Mouse (Mus musculus) ES-Bruce4 (cell line): ENCODE data around the gene Eng. TPM values are rescaled to one million over a fixed set of nuclear protein-coding genes. Genes with fewer than 3 reads are reported as not detected.

ENCODE experiments used
- H3K27ac ChIP-seq: 2 replicates; pipeline ENCODE4 v1.5.1; 2012; ENCODE audit warnings: low read length, inconsistent platforms; ENCODE audit not compliant: insufficient read depth
- H3K27me3 ChIP-seq: 2 replicates; pipeline ENCODE4 v1.6.1; 2012; ENCODE audit warnings: mild to moderate bottlenecking, low read length, inconsistent platforms; ENCODE audit not compliant: control insufficient read depth, poor library complexity, insufficient read depth, severe bottlenecking
- H3K36me3 ChIP-seq: 2 replicates; pipeline ENCODE4 v1.6.1; 2012; ENCODE audit warnings: inconsistent platforms, mild to moderate bottlenecking, low read length, moderate library complexity; ENCODE audit not compliant: control insufficient read depth, poor library complexity, insufficient read depth, severe bottlenecking
- H3K4me1 ChIP-seq: one replicate; pipeline ENCODE4 v1.8.1; 2011; ENCODE audit warnings: low read length; ENCODE audit not compliant: control insufficient read depth, insufficient read depth
- H3K4me3 ChIP-seq: 2 replicates; pipeline ENCODE4 v1.5.1; 2011; ENCODE audit warnings: low read depth, mild to moderate bottlenecking, low read length
- H3K9ac ChIP-seq: 2 replicates; pipeline ENCODE4 v1.6.1; 2012; ENCODE audit warnings: low read depth, mild to moderate bottlenecking, inconsistent platforms; ENCODE audit not compliant: poor library complexity, severe bottlenecking
- H3K9me3 ChIP-seq: replicated peaks from 2 replicates; pipeline ENCODE4 v1.6.1; 2012; ENCODE audit warnings: mild to moderate bottlenecking, low read length, inconsistent platforms; ENCODE audit not compliant: control insufficient read depth, poor library complexity, insufficient read depth, severe bottlenecking
- CTCF ChIP-seq: IDR thresholded peaks from one replicate; pipeline ENCODE4 v1.8.1; 2011; ENCODE audit warnings: low read depth, low read length
- EP300 ChIP-seq: IDR thresholded peaks from 2 replicates; pipeline ENCODE4 v1.6.1; 2011; ENCODE audit warnings: low read depth, low read length; ENCODE audit not compliant: insufficient read depth
- POLR2A ChIP-seq: IDR thresholded peaks from one replicate; pipeline ENCODE4 v1.8.1; 2011; ENCODE audit warnings: low read length; ENCODE audit not compliant: insufficient read depth
- polyA plus RNA-seq: library from polyadenylated mRNA; stranded (reverse); fragments of >200 nt; gene quantifications from 2 replicates; pipeline ENCODE4 v1.2.4, GENCODE M21; 2011; ENCODE audit warnings: low read depth; ENCODE audit not compliant: missing spikeins, insufficient read depth, insufficient read length

Eng gene
- polyA plus RNA-seq, 1 experiment, result 20.0 TPM

DNA sequence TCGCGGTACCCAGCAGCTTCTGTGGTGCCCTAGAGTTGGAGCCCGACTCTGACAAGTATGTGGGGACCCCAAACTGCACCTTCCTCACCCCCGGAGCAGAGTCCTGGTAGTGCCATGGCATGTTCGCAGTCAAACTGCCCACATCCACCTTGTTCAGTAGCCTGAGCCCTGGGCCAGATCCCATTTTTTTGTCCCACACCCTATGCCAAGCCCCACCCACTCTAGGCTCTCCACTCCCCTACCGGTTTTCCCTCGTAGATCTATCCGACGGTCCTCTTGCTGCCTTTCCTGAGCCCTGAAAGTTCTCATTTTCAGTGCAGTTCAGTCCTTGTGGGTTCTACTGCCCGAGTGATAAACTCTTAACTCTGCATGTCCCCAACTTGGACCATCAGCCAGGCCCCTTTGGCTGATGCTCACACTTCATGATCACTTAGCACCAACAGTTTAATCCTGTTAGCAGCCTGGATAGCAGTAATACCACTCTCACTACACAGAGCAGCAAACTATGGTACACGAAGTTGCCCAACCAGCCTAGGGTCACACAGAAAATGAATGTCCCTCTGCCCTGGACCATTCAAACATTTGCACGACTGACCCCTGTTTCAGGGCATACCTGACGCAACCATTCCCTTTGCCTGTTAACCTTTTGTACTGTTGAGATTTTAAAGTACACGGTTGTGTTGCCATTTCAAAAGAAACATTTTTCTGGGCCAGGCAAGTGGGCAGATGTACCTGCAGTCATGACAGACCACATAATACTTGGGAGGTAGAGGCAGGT, 54.8 kb downstream of the Eng start:
- Histone ChIP-seq H3K4me3 (no peak overlapping the region), H3K4me1 (no peaks in the 10 kb centered on the region)

DNA sequence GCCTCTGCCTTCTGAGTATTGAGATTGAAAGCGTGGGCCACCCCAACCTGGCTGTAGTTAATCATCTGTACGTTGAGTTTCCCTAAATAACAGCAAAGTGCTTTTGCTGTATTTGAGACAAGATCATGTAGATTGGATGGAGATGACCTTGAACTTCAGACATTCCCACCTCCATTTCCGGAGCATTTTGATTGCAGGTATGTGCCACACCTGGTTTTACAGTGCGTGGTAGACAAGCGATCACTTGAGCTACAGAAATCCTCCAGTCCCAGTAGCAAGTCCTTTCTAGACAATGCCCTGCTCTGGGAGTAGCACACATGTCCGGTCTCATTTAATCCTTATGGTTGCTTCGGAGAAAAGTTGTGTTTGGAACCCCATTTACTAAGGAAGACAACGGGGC, 56.7 kb downstream of the Eng start:
- Histone ChIP-seq H3K4me3 (no peak overlapping the region), H3K27ac (peak overlapping the region; percentile 66; the same call in 1 of the 2 replicates), H3K9ac (no peak overlapping the region), H3K4me1 (no peaks in the 10 kb centered on the region), H3K36me3 (peaks cover 29% of the 10 kb centered on the region), H3K9me3 (no peaks in the 10 kb centered on the region), H3K27me3 (no peaks in the 10 kb centered on the region)
- TF ChIP-seq EP300 (no peak), CTCF (no peak), POLR2A (no peak)

More for the DNA sequence above, 54.8 kb downstream of the Eng start:
- no peaks in the 10 kb centered on the region for H3K9me3 ChIP-seq
- no peaks in the 10 kb centered on the region for H3K27me3 ChIP-seq
- H3K36me3 ChIP-seq, result peaks cover 11% of the 10 kb centered on the region
- TF ChIP-seq CTCF (no peak), EP300 (no peak), POLR2A (no peak)
- H3K27ac ChIP-seq, result no peak overlapping the region
- H3K9ac ChIP-seq, result no peak overlapping the region

DNA sequence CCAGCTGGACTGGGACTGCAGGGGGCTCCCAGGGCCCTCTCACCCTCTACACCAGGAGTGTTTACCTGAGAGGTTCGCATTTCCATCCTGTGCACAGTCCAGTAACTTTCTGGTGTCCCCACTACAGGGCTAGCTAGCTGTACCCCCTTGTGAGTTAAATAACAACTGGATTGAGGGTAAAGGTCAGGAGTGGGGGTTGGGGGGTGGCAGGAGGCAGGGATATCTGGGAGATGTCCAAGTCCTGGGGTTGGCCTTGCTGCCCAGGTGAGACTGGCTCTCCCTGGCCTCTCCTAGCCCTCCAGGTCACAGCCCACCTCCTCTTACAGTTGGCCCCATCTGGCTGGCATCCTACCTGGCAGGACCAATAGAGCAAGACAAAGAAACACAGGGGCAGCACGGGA, 57.6 kb downstream of the Eng start, which contains the start of gene Fpgs:
Gene Fpgs (minus strand): TSS at position 125 of the 401 bp plus-strand sequence.
- Histone ChIP-seq H3K27me3 (no peaks in the 10 kb centered on the region), H3K9ac (no peak within 1 kb of the TSS), H3K4me3 (no peak within 1 kb of the TSS), H3K4me1 (no peaks in the 10 kb centered on the region), H3K36me3 (peaks cover 35% of the 10 kb centered on the region), H3K9me3 (no peaks in the 10 kb centered on the region), H3K27ac (peak within 1 kb of the TSS; percentile 66; the same call in 1 of the 2 replicates)
- TF ChIP-seq EP300 (no peak), POLR2A (no peak), CTCF (no peak)

DNA sequence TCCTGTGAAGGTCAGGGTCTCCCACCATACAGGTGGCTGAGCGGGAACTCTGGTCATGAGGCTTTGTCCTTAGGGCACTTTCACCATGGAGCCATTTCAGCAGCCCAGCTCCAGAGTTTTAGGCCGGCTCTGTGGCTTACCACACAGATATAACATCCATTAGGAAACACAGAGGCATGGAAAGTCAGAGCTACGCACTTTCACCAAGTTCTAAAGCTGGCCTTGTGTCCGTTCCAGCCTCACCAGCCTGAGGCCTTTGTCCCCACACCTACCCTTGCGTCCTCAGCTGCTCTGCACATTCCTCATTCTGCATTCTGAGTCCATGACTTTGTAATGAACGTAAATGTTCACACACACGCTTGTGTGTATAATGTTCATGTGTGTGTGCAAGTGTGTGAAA, 58.6 kb downstream of the Eng start:
- TF ChIP-seq POLR2A (no peak), CTCF (no peak), EP300 (no peak)
- H3K9ac ChIP-seq, result no peak overlapping the region
- no peak overlapping the region for H3K4me3 ChIP-seq
- no peaks in the 10 kb centered on the region for H3K9me3 ChIP-seq
- H3K4me1 ChIP-seq, result no peaks in the 10 kb centered on the region
- peaks cover 45% of the 10 kb centered on the region for H3K36me3 ChIP-seq
- no peak overlapping the region for H3K27ac ChIP-seq
- no peaks in the 10 kb centered on the region for H3K27me3 ChIP-seq

DNA sequence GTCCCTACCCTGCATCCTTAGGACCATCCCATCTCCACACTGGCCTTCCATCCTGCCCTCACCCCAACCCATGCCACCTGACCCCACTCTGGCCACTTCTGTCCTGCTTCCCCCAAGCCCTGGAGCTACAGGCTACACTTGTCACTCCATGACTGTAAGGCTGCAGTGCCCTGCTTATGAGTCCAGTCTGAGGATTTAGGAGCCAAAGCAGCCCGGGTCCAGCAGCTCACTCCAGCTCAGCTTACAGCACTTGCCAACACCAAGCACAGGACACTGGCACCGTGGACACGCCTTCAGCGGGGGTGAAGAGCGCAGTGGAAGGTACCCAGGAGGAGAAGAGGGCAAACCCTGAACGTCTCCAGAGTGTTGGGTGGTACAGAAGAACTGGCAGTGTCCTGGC, 60.6 kb downstream of the Eng start:
- peaks cover 56% of the 10 kb centered on the region for H3K36me3 ChIP-seq
- no peaks in the 10 kb centered on the region for H3K4me1 ChIP-seq
- no peak overlapping the region for H3K4me3 ChIP-seq
- no peak for TF ChIP-seq POLR2A
- TF ChIP-seq EP300, result no peak
- no peak for TF ChIP-seq CTCF
- H3K27ac ChIP-seq, result no peak overlapping the region
- H3K9me3 ChIP-seq, result no peaks in the 10 kb centered on the region
- H3K27me3 ChIP-seq, result no peaks in the 10 kb centered on the region
- no peak overlapping the region for H3K9ac ChIP-seq

DNA sequence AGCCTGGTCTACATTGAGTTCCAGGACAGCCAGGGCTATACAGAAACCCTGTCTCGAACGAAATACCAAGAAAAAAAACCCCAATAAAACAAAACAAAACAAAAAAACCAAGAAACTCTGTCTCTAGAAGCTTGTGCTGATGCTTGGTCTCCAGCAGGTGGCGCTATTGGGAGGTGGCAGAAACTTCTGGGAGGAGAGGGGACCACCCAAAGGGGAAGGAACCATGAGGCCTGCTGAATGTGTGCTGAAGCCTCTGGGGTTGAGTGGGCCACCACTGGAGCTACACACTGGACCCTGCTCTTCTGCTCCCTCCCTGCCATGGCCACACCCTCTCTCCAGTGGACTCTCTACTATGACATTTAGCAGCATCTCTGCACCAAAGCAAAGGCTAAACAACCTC, 62.2 kb downstream of the Eng start:
- Histone ChIP-seq H3K9me3 (no peaks in the 10 kb centered on the region), H3K36me3 (peaks cover 56% of the 10 kb centered on the region), H3K4me3 (no peak overlapping the region), H3K9ac (no peak overlapping the region), H3K4me1 (no peaks in the 10 kb centered on the region), H3K27me3 (no peaks in the 10 kb centered on the region), H3K27ac (no peak overlapping the region)
- TF ChIP-seq CTCF (peak; percentile 78), POLR2A (no peak)
